Mouse (Mus musculus) erythroblast, embryonic 14.5 days (primary cell): ENCODE measurements around the gene Pramef20. TPM values are rescaled to one million over a fixed set of nuclear protein-coding genes. Genes with fewer than 3 reads are reported as not detected.
"Not testable (repeated sequence)": the region's sequence is repeated elsewhere in the genome, so short reads cannot be mapped to it uniquely, and the experiment has no call there.

ENCODE experiments used
- H3K27me3 ChIP-seq: 2 replicates; pipeline ENCODE4 v1.6.1; 2012; ENCODE audit warnings: inconsistent platforms; ENCODE audit not compliant: control insufficient read depth
- H3K36me3 ChIP-seq: 2 replicates; pipeline ENCODE4 v1.6.1; 2012; ENCODE audit warnings: mild to moderate bottlenecking, inconsistent platforms; ENCODE audit not compliant: control insufficient read depth
- H3K4me1 ChIP-seq: 2 replicates; pipeline ENCODE4 v1.6.1; 2012; ENCODE audit warnings: inconsistent platforms; ENCODE audit not compliant: control insufficient read depth
- H3K4me3 ChIP-seq: replicated peaks from 2 replicates; pipeline ENCODE3; 2012; ENCODE audit warnings: moderate library complexity, mild to moderate bottlenecking, inconsistent platforms
- H3K9me3 ChIP-seq: 2 replicates; pipeline ENCODE4 v1.6.1; 2012; ENCODE audit warnings: low read length, inconsistent platforms, mixed read lengths; ENCODE audit not compliant: control insufficient read depth
- GATA1 ChIP-seq: IDR thresholded peaks from 2 replicates; pipeline ENCODE4 v1.6.1; 2012; ENCODE audit warnings: low read length, inconsistent platforms, mixed read lengths
- TAL1 ChIP-seq: IDR thresholded peaks from 3 replicates; pipeline ENCODE4 v1.6.1; 2012; ENCODE audit warnings: low read length, inconsistent platforms, mixed read lengths
- polyA plus RNA-seq: library from polyadenylated mRNA; stranded (reverse); fragments of >175 nt; gene quantifications from 2 replicates; pipeline ENCODE4 v1.2.3, GENCODE M21; 2012

The Pramef20 gene
- not detected in 2 replicates for polyA plus RNA-seq

DNA sequence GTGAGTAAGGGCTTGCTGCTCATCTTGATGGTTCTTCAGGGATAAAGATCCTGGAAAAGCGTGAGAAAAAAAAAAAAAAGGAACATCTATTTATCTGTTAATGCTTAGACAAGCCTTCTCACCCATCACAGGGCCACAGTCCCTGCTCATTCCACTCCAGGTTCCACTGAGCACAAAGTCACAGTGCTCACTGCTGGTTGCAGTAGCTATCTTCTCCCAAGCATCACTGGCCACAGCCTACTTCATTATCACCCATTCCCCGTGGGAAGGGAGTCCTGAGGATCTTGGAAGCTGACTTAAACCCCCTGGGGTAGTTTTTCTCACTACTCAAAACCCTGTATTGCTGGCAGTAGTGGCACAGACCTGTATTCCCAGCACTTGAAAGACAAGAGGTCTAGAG is at the start of gene Pramef20:
Gene Pramef20 (minus strand): TSS at position 23 of the 400 bp plus-strand sequence.
- Histone ChIP-seq H3K4me3 (no peak within 1 kb of the TSS), H3K27me3 (no peaks in the 10 kb centered on the region), H3K36me3 (no peaks in the 10 kb centered on the region), H3K4me1 (no peaks in the 10 kb centered on the region), H3K9me3 (peaks cover 10% of the 10 kb centered on the region)
- TF ChIP-seq GATA1 (no peak), TAL1 (no peak)

DNA sequence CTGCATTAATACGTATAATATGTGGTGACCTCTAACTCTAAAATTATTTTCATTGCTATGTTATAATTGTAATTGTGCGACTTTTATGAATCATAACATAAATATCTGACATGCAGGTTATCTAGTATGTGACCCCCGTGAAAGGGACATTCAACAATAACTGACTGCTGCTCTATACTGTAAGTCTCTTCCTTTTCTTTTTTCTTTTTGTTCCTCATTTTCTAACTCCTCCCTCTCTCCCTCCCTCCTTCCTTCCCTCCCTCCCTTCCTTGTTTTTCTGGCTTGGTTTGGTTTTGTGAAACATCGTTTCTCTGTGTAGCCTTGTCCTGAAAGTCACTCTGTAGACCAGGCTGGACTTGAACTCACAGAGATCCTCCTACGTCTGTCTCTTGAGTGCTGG is 46.9 kb upstream of the Pramef20 start:
- Histone ChIP-seq H3K4me3 (no peak overlapping the region), H3K27me3 (no peaks in the 10 kb centered on the region), H3K36me3 (no peaks in the 10 kb centered on the region), H3K9me3 (no peaks in the 10 kb centered on the region), H3K4me1 (no peaks in the 10 kb centered on the region)
- no peak for TF ChIP-seq GATA1
- no peak for TF ChIP-seq TAL1

DNA sequence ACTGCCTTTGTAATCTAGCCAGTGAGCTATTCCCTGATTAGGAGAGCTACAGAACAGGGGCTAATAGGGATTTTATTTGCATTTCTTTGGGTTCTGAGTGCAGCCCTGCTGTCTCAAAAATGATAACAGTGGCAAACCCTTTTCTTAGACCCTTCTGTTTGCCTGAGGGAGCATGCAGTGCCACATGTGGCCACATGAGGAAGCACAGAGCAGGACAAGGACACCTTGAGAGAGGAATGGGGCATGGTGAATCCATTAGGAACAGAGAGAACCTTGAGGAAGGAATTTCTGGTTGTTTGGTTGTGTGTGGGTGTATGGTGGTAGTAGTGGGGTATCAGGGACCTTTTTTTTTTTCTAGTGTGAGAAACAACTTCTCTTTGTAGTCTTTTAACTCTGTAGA is 42.9 kb upstream of the Pramef20 start:
- no peaks in the 10 kb centered on the region for H3K36me3 ChIP-seq
- H3K9me3 ChIP-seq: no peaks in the 10 kb centered on the region
- H3K4me3 ChIP-seq: no peak overlapping the region
- no peaks in the 10 kb centered on the region for H3K4me1 ChIP-seq
- no peak for TF ChIP-seq GATA1
- TF ChIP-seq TAL1: no peak
- H3K27me3 ChIP-seq: no peaks in the 10 kb centered on the region

DNA sequence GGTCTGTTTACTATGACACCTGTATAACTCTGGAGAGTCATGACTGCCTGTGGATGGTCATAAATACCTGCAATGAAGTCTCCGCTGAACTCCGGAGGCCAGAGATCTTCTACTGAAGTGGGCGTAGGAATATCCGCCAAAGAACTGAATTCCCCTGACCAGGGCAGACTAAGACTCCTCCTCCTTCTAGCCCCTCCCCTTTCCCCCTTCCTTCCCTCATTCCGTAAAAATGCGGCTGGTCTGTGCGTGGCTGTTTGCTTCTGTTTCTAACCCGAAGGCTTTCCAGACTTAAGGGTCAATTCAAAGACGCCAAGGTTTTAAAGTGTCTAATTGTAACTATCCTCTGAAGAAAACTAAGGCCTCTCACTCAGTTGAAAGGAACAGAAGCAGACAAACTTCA is 30.6 kb upstream of the Pramef20 start, which contains the start of gene Pramef12:
Gene Pramef12 (minus strand): TSS at position 175 of the 400 bp plus-strand sequence.
- H3K4me1 ChIP-seq: no peaks in the 10 kb centered on the region
- H3K4me3 ChIP-seq: no peak within 1 kb of the TSS
- H3K27me3 ChIP-seq: no peaks in the 10 kb centered on the region
- H3K36me3 ChIP-seq: no peaks in the 10 kb centered on the region
- TF ChIP-seq GATA1 (no peak), TAL1 (no peak)
- H3K9me3 ChIP-seq: no peaks in the 10 kb centered on the region

DNA sequence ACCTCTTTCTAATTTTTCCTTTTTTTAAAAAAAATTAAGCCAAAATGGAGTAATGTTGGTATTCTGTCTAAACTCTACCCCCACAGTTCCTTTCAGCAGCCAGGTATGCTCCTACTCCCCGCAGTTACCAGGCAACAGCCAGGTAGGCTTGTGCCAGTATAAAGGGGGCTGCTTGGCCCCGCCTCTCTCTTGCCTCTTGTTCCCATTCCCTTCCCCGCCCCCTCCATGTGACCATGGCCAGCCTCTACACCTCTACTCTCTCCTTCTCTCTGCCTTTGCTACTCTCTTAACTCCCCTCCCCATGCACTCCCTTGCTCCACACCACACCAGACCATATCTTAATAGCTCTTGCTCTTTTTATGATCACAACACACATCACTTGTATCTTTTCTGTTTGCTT is 28.5 kb upstream of the Pramef20 start:
- Histone ChIP-seq H3K27me3 (no peaks in the 10 kb centered on the region), H3K36me3 (no peaks in the 10 kb centered on the region), H3K9me3 (no peaks in the 10 kb centered on the region), H3K4me3 (no peak overlapping the region), H3K4me1 (no peaks in the 10 kb centered on the region)
- TF ChIP-seq GATA1 (no peak), TAL1 (no peak)

DNA sequence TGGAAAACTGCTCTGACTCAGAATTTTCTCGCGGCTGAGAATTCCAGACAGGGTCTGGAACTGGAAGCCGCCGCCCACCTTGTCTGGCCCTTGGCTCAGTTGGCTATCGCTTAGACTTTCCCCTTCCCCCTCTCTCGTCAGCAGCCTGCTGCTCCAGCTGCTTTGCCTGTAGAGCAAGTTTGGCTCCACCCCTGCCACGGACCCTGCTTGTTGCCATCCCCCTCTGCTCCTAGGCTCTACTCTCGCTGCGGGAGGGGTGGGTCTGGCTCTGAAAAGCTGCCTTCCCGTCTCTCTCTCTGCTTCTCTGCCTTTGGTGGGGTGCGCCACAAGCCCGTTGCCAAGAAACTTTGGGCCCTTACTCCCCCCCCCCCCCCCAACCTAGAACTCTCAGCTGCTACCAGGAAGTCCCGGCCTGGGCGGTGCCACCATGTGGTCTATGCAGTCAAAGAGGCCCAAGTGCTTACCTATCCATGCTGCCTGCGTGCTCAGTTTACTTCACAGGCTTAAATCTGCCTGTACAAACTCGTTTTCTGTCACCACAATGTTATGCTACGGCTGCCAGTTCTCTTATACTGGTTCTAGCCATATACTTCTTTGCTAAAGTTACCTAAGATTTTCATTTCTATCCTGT is 26.8 kb upstream of the Pramef20 start:
- TF ChIP-seq TAL1 (no peak), GATA1 (no peak)
- Histone ChIP-seq H3K4me3 (no peak overlapping the region), H3K27me3 (no peaks in the 10 kb centered on the region)

DNA sequence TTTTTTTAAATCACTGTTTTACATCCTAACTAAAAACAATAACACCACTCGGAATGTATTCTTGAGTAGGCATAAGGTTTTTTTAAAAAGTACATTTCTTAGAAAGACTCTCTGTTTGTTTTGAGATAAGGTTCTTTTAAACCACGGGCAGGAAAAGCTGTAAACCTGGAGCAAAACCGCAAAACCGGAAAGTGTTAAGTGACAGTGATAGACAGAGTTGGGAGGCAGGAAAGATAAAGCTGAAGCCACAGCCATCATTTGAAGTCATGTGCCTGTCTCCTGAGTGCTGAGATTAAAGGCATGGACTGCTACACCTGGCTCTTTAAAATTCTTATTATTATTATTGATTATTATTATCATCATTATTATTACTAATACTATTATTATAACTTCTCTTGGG is 25.0 kb upstream of the Pramef20 start:
- no peak for TF ChIP-seq TAL1
- TF ChIP-seq GATA1: no peak

More for the DNA sequence above, 26.8 kb upstream of the Pramef20 start:
- H3K36me3 ChIP-seq: no peaks in the 10 kb centered on the region
- no peaks in the 10 kb centered on the region for H3K4me1 ChIP-seq
- H3K9me3 ChIP-seq: no peaks in the 10 kb centered on the region

DNA sequence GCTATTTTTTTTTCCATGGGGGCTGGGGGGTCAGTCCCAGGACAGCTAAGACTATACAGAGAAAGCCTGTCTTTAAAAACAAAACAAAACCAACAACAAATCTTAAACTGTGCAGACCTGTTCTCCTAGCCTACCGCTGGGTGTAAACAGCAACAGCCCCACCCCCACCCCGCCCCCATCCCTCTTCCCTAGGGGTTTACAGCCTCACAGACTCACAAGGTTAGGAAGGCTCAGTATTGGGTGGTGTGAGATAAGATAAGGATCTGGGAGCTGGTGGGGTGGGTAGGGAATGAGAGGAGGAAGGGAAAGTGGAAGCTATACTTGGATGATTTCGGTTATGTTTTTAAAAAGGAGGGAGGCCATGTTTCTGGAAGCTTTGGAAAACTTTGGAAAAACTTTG is 18.6 kb upstream of the Pramef20 start:
- Histone ChIP-seq H3K9me3 (peaks cover 7% of the 10 kb centered on the region), H3K36me3 (no peaks in the 10 kb centered on the region), H3K27me3 (no peaks in the 10 kb centered on the region), H3K4me3 (no peak overlapping the region), H3K4me1 (no peaks in the 10 kb centered on the region)
- TF ChIP-seq TAL1 (no peak), GATA1 (no peak)

More for the DNA sequence above, 25.0 kb upstream of the Pramef20 start:
- Histone ChIP-seq H3K36me3 (no peaks in the 10 kb centered on the region), H3K27me3 (no peaks in the 10 kb centered on the region), H3K4me3 (no peak overlapping the region), H3K4me1 (no peaks in the 10 kb centered on the region), H3K9me3 (no peaks in the 10 kb centered on the region)

DNA sequence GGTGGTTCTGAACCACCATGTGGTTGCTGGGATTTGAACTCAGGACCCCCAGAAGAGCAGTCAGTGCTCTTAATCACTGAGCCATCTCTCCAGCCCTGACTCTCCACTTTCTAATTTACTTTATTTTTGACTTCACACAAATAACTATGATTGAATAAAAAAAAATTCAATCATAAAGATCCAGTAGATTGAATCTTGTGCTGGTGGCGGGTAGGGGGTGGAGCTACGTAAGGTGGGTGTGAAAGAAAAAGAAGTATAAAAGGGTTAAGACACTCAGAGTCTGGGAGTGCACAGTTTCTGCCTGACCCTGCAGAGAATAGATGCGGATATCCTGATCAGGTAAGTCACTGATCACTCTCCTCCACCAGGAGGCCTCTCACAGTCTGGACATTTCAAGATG is 20.1 kb downstream of the Pramef20 start, which contains the start of gene Gm13119:
Gene Gm13119 (plus strand): TSS at position 301 of the 400 bp plus-strand sequence.
- H3K9me3 ChIP-seq, H3K36me3 ChIP-seq, H3K4me3 ChIP-seq, H3K27me3 ChIP-seq, H3K4me1 ChIP-seq: not testable (repeated sequence)

DNA sequence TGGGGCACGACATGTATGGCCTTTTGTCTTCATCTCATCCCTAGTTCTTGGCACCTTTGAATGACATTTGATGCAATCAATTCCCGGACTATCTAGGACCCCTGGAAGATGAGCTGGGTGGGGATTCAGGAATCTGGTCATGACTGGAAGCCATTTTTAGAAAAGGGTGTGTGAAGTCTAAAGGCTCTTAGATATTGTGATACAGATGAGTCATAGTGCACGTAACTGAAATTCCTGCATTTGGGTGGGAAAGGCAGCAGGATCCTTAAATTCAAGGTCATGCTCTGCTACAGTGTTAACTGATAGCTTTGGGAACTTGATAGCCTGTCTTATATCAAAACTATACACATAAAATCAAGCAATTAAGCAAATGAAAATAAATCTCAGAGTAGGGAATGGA is 41.9 kb downstream of the Pramef20 start:
- not testable (repeated sequence) for H3K36me3 ChIP-seq, H3K4me1 ChIP-seq, H3K4me3 ChIP-seq, H3K9me3 ChIP-seq, H3K27me3 ChIP-seq

DNA sequence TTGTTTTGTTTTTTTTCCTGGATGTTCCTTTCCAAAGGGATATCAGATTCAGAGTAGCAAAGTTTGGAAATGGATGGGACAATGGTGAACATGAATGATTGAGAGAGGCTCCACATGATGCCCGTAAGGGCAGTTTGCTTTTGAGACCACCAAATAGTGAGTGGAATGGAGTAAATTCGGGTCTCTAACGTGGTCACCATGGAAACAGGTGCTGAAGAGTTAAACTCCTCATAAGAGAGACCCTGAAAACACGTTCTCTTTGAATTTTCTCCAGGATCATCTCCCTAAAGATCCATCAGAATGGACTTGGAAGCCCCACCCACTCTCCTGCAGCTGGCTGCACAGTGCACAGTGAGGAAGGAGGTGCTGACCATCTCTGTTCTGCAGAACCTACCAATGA is 47.8 kb downstream of the Pramef20 start, which contains the start of gene Gm13128:
Gene Gm13128 (plus strand): TSS at position 301 of the 400 bp plus-strand sequence.
- not testable (repeated sequence) for H3K4me3 ChIP-seq, H3K27me3 ChIP-seq, H3K4me1 ChIP-seq, H3K36me3 ChIP-seq, H3K9me3 ChIP-seq
